Mouse (Mus musculus): ENCODE data around the gene Xpo6. TPM values are rescaled to one million over a fixed set of nuclear protein-coding genes. Genes with fewer than 3 reads are reported as not detected.

The Xpo6 gene
- total RNA-seq, 1 experiment from 2014 or later: 73.4 TPM

GRCm38 (mm10) chr7:126065243-126065876 is 134.9 kb downstream of the Xpo6 start:
- no peak for ATAC-seq (replicated peaks in 1 of 2; ENCODE audit: insufficient read depth in 1 of 2, low FRiP score in 2 of 2, low TSS enrichment in 1 of 2, low read depth in 1 of 2, poor library complexity in 2 of 2, severe bottlenecking in 2 of 2)

DNA sequence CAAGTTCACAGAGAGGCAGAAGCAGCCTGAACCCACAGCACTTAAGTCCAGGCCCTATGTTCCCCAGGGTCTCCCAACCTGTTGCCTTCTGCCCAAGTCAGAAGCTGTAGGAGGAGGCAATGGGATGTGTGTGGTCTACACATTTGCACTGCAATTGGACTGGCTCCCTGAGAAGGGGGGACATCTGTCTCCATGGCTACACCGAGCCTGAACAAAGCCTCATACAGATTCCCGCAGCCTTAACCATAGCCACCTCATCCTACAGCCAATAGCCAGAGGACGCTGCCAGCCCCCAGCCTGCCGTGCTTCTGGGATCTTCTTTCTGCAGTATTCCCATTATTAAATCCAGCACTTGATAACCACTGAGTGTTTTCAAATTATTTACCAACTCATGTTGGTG is 138.1 kb downstream of the Xpo6 start:
- ATAC-seq (replicated peaks in 1 of 2; ENCODE audit: insufficient read depth in 1 of 2, low FRiP score in 2 of 2, low TSS enrichment in 1 of 2, low read depth in 1 of 2, poor library complexity in 2 of 2, severe bottlenecking in 2 of 2): no peak

- no peak for ATAC-seq (replicated peaks in 1 of 2; ENCODE audit: insufficient read depth in 1 of 2, low FRiP score in 2 of 2, low TSS enrichment in 1 of 2, low read depth in 1 of 2, poor library complexity in 2 of 2, severe bottlenecking in 2 of 2)
Measured at GRCm38 (mm10) chr7:126058918-126059317, 141.4 kb downstream of the Xpo6 start.

- no peak for ATAC-seq (replicated peaks in 1 of 2; ENCODE audit: insufficient read depth in 1 of 2, low FRiP score in 2 of 2, low TSS enrichment in 1 of 2, low read depth in 1 of 2, poor library complexity in 2 of 2, severe bottlenecking in 2 of 2)
Measured at GRCm38 (mm10) chr7:126057332-126057914, 142.9 kb downstream of the Xpo6 start.

- no peak for ATAC-seq (replicated peaks in 1 of 2; ENCODE audit: insufficient read depth in 1 of 2, low FRiP score in 2 of 2, low TSS enrichment in 1 of 2, low read depth in 1 of 2, poor library complexity in 2 of 2, severe bottlenecking in 2 of 2)
Measured at GRCm38 (mm10) chr7:126054574-126054973, 145.7 kb downstream of the Xpo6 start.

DNA sequence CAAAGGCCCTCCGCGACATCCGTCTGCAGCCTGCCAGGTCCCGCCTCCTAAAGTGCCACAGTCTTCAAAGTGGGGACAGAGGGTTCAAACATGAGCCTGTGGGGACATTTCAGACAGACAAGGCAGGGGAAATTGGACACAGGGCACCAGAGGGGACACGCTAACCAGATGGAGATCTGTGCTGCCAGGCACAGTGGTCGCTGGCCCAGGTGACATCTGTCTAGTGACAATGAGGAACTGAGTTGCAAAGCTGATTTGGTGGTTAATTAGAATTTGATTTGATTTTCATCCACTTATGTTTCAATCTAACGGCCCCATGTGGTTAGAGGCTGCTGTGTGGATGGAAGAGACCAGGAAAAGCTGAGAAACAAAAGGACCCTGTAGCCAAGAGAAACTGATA is 146.7 kb downstream of the Xpo6 start:
- no peak for ATAC-seq (replicated peaks in 1 of 2; ENCODE audit: insufficient read depth in 1 of 2, low FRiP score in 2 of 2, low TSS enrichment in 1 of 2, low read depth in 1 of 2, poor library complexity in 2 of 2, severe bottlenecking in 2 of 2)

DNA sequence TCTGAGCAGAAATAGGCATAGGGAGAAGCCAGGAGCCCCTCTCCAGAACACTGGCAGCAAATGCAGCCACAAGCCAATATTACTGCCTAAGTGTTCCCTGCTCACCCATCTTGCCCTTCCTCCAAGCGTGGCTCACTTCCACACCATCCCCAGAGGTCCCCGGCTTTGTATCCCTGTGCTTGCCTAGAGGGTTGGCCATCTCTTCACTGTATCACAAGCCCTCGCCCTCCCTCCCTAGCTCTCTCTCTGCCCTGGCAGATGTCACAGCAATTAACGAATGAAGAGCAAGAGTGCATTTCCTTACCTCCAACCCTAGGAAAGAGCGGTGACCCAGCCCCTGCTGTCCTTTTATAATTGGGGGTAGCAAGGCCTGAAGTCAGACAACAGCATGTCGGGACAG is 148.4 kb downstream of the Xpo6 start:
- ATAC-seq (replicated peaks in 1 of 2; ENCODE audit: insufficient read depth in 1 of 2, low FRiP score in 2 of 2, low TSS enrichment in 1 of 2, low read depth in 1 of 2, poor library complexity in 2 of 2, severe bottlenecking in 2 of 2): no peak

Other genes starting within 250 kb of the Xpo6 start
- gene Gsg1l, start 118.1 kb downstream of the Xpo6 start, total RNA-seq (2017): 0.05 TPM in 1 of 2 replicates, not detected in the other
- gene Sbk1, start 72.1 kb upstream of the Xpo6 start, total RNA-seq (2017): 3.8 and 5.4 TPM in 2 replicates
- gene Lat, start 169.1 kb upstream of the Xpo6 start, total RNA-seq (2017): 31.5 and 51.5 TPM in 2 replicates
- gene Spns1, start 176.9 kb upstream of the Xpo6 start, total RNA-seq (2017): 8.6 and 11.3 TPM in 2 replicates
- gene Nfatc2ip, start 196.2 kb upstream of the Xpo6 start, total RNA-seq (2017): 13.6 and 14.4 TPM in 2 replicates
- gene Cd19, start 214.4 kb upstream of the Xpo6 start, total RNA-seq (2017): not detected in 2 replicates
- 33.8 and 36.4 TPM in 2 replicates for gene Rabep2, start 228.3 kb upstream of the Xpo6 start, total RNA-seq (2017)

Data from hematopoietic stem cell, adult 5-6 weeks (primary cell).